Mouse (Mus musculus): Measurements from ENCODE around the gene Med12l. TPM values are rescaled to one million over a fixed set of nuclear protein-coding genes. Genes with fewer than 3 reads are reported as not detected.
A peak's percentile ranks its signal among the peaks of the same experiment; 100 is the strongest.

The Med12l gene
- polyA plus RNA-seq, 1 experiment from 2014 or later = 4.4 TPM

GRCm38 (mm10) chr3:59185662-59186061 is 180.0 kb downstream of the Med12l start:
- WGBS = 86% methylated on average over 4 of the region's 4 CpGs
- H3K4me2 ChIP-seq (replicated peaks) = no peak overlapping the region
- no peaks in the 10 kb centered on the region for H3K9me3 ChIP-seq
- H3K27ac ChIP-seq (replicated peaks) = no peak overlapping the region
- H3K9ac ChIP-seq (replicated peaks) = no peak overlapping the region
- H3K4me3 ChIP-seq = no peak overlapping the region
- no peaks in the 10 kb centered on the region for H3K36me3 ChIP-seq
- H3K27me3 ChIP-seq = no peaks in the 10 kb centered on the region
- 0 out of 2 replicates have a peak, but pooled peaks cover 4% of the 10 kb centered on the region for H3K4me1 ChIP-seq
- no peak for ATAC-seq (ENCODE audit: low FRiP score, low read depth)

GRCm38 (mm10) chr3:59187336-59187735 is 181.7 kb downstream of the Med12l start:
- no peaks in the 10 kb centered on the region for H3K36me3 ChIP-seq
- no peak overlapping the region for H3K27ac ChIP-seq (replicated peaks)
- H3K27me3 ChIP-seq = no peaks in the 10 kb centered on the region
- 0 out of 2 replicates have a peak, but pooled peaks cover under 1% of the 10 kb centered on the region for H3K4me1 ChIP-seq
- H3K4me3 ChIP-seq = no peak overlapping the region
- 87% methylated on average over 4 of the region's 4 CpGs for WGBS
- ATAC-seq (ENCODE audit: low FRiP score, low read depth) = no peak
- no peaks in the 10 kb centered on the region for H3K9me3 ChIP-seq
- H3K4me2 ChIP-seq (replicated peaks) = no peak overlapping the region
- no peak overlapping the region for H3K9ac ChIP-seq (replicated peaks)

- no peaks in the 10 kb centered on the region for H3K27me3 ChIP-seq
- WGBS = 95% methylated on average over 6 of the region's 6 CpGs
These were observed 186.0 kb downstream of the Med12l start for GRCm38 (mm10) chr3:59191674-59192073.

GRCm38 (mm10) chr3:59194099-59194498 is 188.5 kb downstream of the Med12l start:
- no peak for ATAC-seq (ENCODE audit: low FRiP score, low read depth)
- Histone ChIP-seq H3K4me1 (no peaks in the 10 kb centered on the region), H3K27ac (replicated peaks) (no peak overlapping the region), H3K4me2 (replicated peaks) (no peak overlapping the region), H3K9ac (replicated peaks) (no peak overlapping the region), H3K36me3 (no peaks in the 10 kb centered on the region), H3K9me3 (no peaks in the 10 kb centered on the region), H3K4me3 (no peak overlapping the region), H3K27me3 (no peaks in the 10 kb centered on the region)
- 92% methylated on average over 7 of the region's 7 CpGs for WGBS

More at GRCm38 (mm10) chr3:59191674-59192073, 186.0 kb downstream of the Med12l start:
- no peak overlapping the region for H3K4me3 ChIP-seq
- no peak for ATAC-seq (ENCODE audit: low FRiP score, low read depth)
- H3K9me3 ChIP-seq = no peaks in the 10 kb centered on the region
- H3K9ac ChIP-seq (replicated peaks) = no peak overlapping the region
- no peak overlapping the region for H3K4me2 ChIP-seq (replicated peaks)
- no peak overlapping the region for H3K27ac ChIP-seq (replicated peaks)
- H3K4me1 ChIP-seq = no peaks in the 10 kb centered on the region
- H3K36me3 ChIP-seq = no peaks in the 10 kb centered on the region

GRCm38 (mm10) chr3:59194938-59195337 is 189.3 kb downstream of the Med12l start, which contains the start of gene Gpr87:
Gpr87 (minus strand) TSS chr3:59195104.
- H3K4me3 ChIP-seq = no peak within 1 kb of the TSS
- H3K9ac ChIP-seq (replicated peaks) = no peak within 1 kb of the TSS
- WGBS = 85% methylated on average over 7 of the region's 7 CpGs
- ATAC-seq (ENCODE audit: low FRiP score, low read depth) = no peak
- H3K4me1 ChIP-seq = no peaks in the 10 kb centered on the region
- H3K27me3 ChIP-seq = no peaks in the 10 kb centered on the region
- no peaks in the 10 kb centered on the region for H3K36me3 ChIP-seq
- no peak within 1 kb of the TSS for H3K27ac ChIP-seq (replicated peaks)
- H3K4me2 ChIP-seq (replicated peaks) = no peak within 1 kb of the TSS
- H3K9me3 ChIP-seq = no peaks in the 10 kb centered on the region

- Histone ChIP-seq H3K4me2 (replicated peaks) (no peak overlapping the region), H3K27ac (replicated peaks) (no peak overlapping the region), H3K9ac (replicated peaks) (no peak overlapping the region), H3K4me3 (no peak overlapping the region), H3K27me3 (no peaks in the 10 kb centered on the region), H3K4me1 (no peaks in the 10 kb centered on the region), H3K36me3 (no peaks in the 10 kb centered on the region), H3K9me3 (no peaks in the 10 kb centered on the region)
- no peak for ATAC-seq (ENCODE audit: low FRiP score, low read depth)
- WGBS = 87% methylated on average over 4 of the region's 4 CpGs
These were observed 191.8 kb downstream of the Med12l start for GRCm38 (mm10) chr3:59197329-59197948.

- no peak overlapping the region for H3K27ac ChIP-seq (replicated peaks)
These were observed 198.3 kb downstream of the Med12l start for GRCm38 (mm10) chr3:59203802-59204520.

GRCm38 (mm10) chr3:59204719-59205503 is 199.3 kb downstream of the Med12l start:
- Histone ChIP-seq H3K9ac (replicated peaks) (no peak overlapping the region), H3K4me2 (replicated peaks) (no peak overlapping the region), H3K9me3 (no peaks in the 10 kb centered on the region), H3K36me3 (no peaks in the 10 kb centered on the region), H3K27ac (replicated peaks) (no peak overlapping the region), H3K4me3 (no peak overlapping the region), H3K27me3 (no peaks in the 10 kb centered on the region), H3K4me1 (no peaks in the 10 kb centered on the region)
- ATAC-seq (ENCODE audit: low FRiP score, low read depth) = no peak
- WGBS = 87% methylated on average over 11 of the region's 11 CpGs

More at GRCm38 (mm10) chr3:59203802-59204520, 198.3 kb downstream of the Med12l start:
- no peak for ATAC-seq (ENCODE audit: low FRiP score, low read depth)
- 84% methylated on average over 8 of the region's 8 CpGs for WGBS
- Histone ChIP-seq H3K36me3 (no peaks in the 10 kb centered on the region), H3K27me3 (no peaks in the 10 kb centered on the region), H3K4me1 (no peaks in the 10 kb centered on the region), H3K4me3 (no peak overlapping the region), H3K9me3 (no peaks in the 10 kb centered on the region), H3K9ac (replicated peaks) (no peak overlapping the region), H3K4me2 (replicated peaks) (no peak overlapping the region)

GRCm38 (mm10) chr3:59205941-59206340 is 200.3 kb downstream of the Med12l start:
- ATAC-seq (ENCODE audit: low FRiP score, low read depth) = no peak
- Histone ChIP-seq H3K4me3 (no peak overlapping the region), H3K27me3 (no peaks in the 10 kb centered on the region), H3K9ac (replicated peaks) (no peak overlapping the region), H3K27ac (replicated peaks) (no peak overlapping the region), H3K9me3 (no peaks in the 10 kb centered on the region), H3K4me1 (no peaks in the 10 kb centered on the region), H3K4me2 (replicated peaks) (no peak overlapping the region), H3K36me3 (no peaks in the 10 kb centered on the region)
- WGBS = 86% methylated on average over 4 of the region's 4 CpGs

GRCm38 (mm10) chr3:59208650-59209548 is 203.3 kb downstream of the Med12l start:
- Histone ChIP-seq H3K27ac (replicated peaks) (no peak overlapping the region), H3K4me2 (replicated peaks) (no peak overlapping the region), H3K4me1 (no peaks in the 10 kb centered on the region), H3K9me3 (no peaks in the 10 kb centered on the region), H3K36me3 (no peaks in the 10 kb centered on the region), H3K27me3 (no peaks in the 10 kb centered on the region), H3K4me3 (no peak overlapping the region), H3K9ac (replicated peaks) (no peak overlapping the region)
- ATAC-seq (ENCODE audit: low FRiP score, low read depth) = peak; percentile 58
- 62% methylated on average over 4 of the region's 4 CpGs for WGBS

- Histone ChIP-seq H3K27ac (replicated peaks) (no peak overlapping the region), H3K9ac (replicated peaks) (no peak overlapping the region), H3K36me3 (no peaks in the 10 kb centered on the region), H3K4me3 (no peak overlapping the region), H3K4me2 (replicated peaks) (no peak overlapping the region), H3K4me1 (no peaks in the 10 kb centered on the region), H3K9me3 (no peaks in the 10 kb centered on the region), H3K27me3 (no peaks in the 10 kb centered on the region)
- 80% methylated on average over 8 of the region's 8 CpGs for WGBS
- no peak for ATAC-seq (ENCODE audit: low FRiP score, low read depth)
These were observed 204.5 kb downstream of the Med12l start for GRCm38 (mm10) chr3:59210089-59210488.
